Mouse (Mus musculus) midbrain, embryonic 10.5 days (tissue): ENCODE results near the gene Rpl18a. TPM values are rescaled to one million over a fixed set of nuclear protein-coding genes. Genes with fewer than 3 reads are reported as not detected.
A peak's percentile ranks its signal among the peaks of the same experiment; 100 is the strongest.

Experiments
- DNase-seq: peaks from one replicate; pipeline ENCODE4 v3.0.0-alpha.2; 2017; ENCODE audit warnings: low spot score
- H3K27ac ChIP-seq: fragments of 300-500 bp; sonication (generic); replicated peaks from 2 replicates; pipeline ENCODE4 v1.5.1; 2016; ENCODE audit warnings: mild to moderate bottlenecking
- H3K27me3 ChIP-seq: fragments of 300-500 bp; sonication (generic); 2 replicates; pipeline ENCODE4 v1.6.1; 2016; ENCODE audit warnings: low read depth, mild to moderate bottlenecking; ENCODE audit not compliant: poor library complexity, severe bottlenecking
- H3K36me3 ChIP-seq: fragments of 300-500 bp; sonication (generic); 2 replicates; pipeline ENCODE4 v1.6.1; 2016; ENCODE audit warnings: mild to moderate bottlenecking, moderate library complexity
- H3K4me1 ChIP-seq: fragments of 300-500 bp; sonication (generic); 2 replicates; pipeline ENCODE4 v1.6.1; 2016
- H3K4me3 ChIP-seq: fragments of 300-500 bp; sonication (generic); 2 replicates; pipeline ENCODE4 v1.5.1; 2016; ENCODE audit warnings: mild to moderate bottlenecking, moderate library complexity
- H3K9me3 ChIP-seq: fragments of 300-500 bp; sonication (generic); replicated peaks from 2 replicates; pipeline ENCODE4 v1.6.1; 2016; ENCODE audit warnings: mild to moderate bottlenecking
- WGBS: fragments of 180-500 bp; shearing (Covaris S2); methylation state at CpG from one replicate; pipeline ENCODE4 v1.1.7; 2016; 5-methylcytosine and 5-hydroxymethylcytosine counted together
- polyA plus RNA-seq: library from polyadenylated mRNA; unstranded; fragments of >200 nt; fragmentation: Nextera tagmentation; extraction: Ambion mirVana; gene quantifications from 2 replicates; pipeline ENCODE4 v1.2.1, GENCODE M21; 2016

Rpl18a gene
- polyA plus RNA-seq, 1 experiment from 2014 or later: 3,784 TPM

- WGBS: 1% methylated on average over 46 of the region's 46 CpGs
These were observed 23.7 kb downstream of the Rpl18a start, which contains the start of gene Ccdc124 for GRCm38 (mm10) chr8:70873364-70873985. Gene Ccdc124 (minus strand): TSS chr8:70873935.

GRCm38 (mm10) chr8:70872643-70873363, 24.4 kb downstream of the Rpl18a start:
- H3K27me3 ChIP-seq: peaks cover 7% of the 10 kb centered on the region
- peaks cover 13% of the 10 kb centered on the region for H3K36me3 ChIP-seq
- no peaks in the 10 kb centered on the region for H3K9me3 ChIP-seq
- peak overlapping the region; percentile 91 for H3K27ac ChIP-seq
- H3K4me1 ChIP-seq: peaks cover 48% of the 10 kb centered on the region
- 8% methylated on average over 31 of the region's 31 CpGs for WGBS
- DNase-seq: no peak
- peak overlapping the region; percentile 81 for H3K4me3 ChIP-seq

More at GRCm38 (mm10) chr8:70873364-70873985, 23.7 kb downstream of the Rpl18a start, which contains the start of gene Ccdc124:
- Histone ChIP-seq H3K36me3 (peaks cover 7% of the 10 kb centered on the region), H3K27ac (peak within 1 kb of the TSS; percentile 91), H3K9me3 (no peaks in the 10 kb centered on the region), H3K4me1 (peaks cover 46% of the 10 kb centered on the region), H3K4me3 (peak within 1 kb of the TSS; percentile 81), H3K27me3 (0 out of 2 replicates have a peak, but pooled peaks cover under 1% of the 10 kb centered on the region)
- peak; percentile 96 for DNase-seq

- 92% methylated on average over 5 of the region's 5 CpGs for WGBS
- DNase-seq: no peak
- Histone ChIP-seq H3K4me3 (peak overlapping the region; percentile 29; the same call in 1 of the 2 replicates), H3K27ac (no peak overlapping the region), H3K4me1 (peaks cover 58% of the 10 kb centered on the region), H3K27me3 (peaks cover 8% of the 10 kb centered on the region), H3K36me3 (peaks cover 18% of the 10 kb centered on the region), H3K9me3 (no peaks in the 10 kb centered on the region)
These were observed 25.9 kb downstream of the Rpl18a start for GRCm38 (mm10) chr8:70871195-70871807.

- no peaks in the 10 kb centered on the region for H3K9me3 ChIP-seq
- WGBS: 51% methylated on average over 16 of the region's 16 CpGs
- H3K36me3 ChIP-seq: peaks cover 18% of the 10 kb centered on the region
- peaks cover 71% of the 10 kb centered on the region for H3K4me1 ChIP-seq
- H3K27me3 ChIP-seq: peaks cover 8% of the 10 kb centered on the region
- H3K27ac ChIP-seq: peak overlapping the region; percentile 75
- peak overlapping the region; percentile 41 for H3K4me3 ChIP-seq
- peak; percentile 75 for DNase-seq
These were observed 27.6 kb downstream of the Rpl18a start for GRCm38 (mm10) chr8:70869601-70870041.

GRCm38 (mm10) chr8:70869199-70869571, 28.0 kb downstream of the Rpl18a start:
- no peaks in the 10 kb centered on the region for H3K9me3 ChIP-seq
- DNase-seq: no peak
- peak overlapping the region; percentile 75 for H3K27ac ChIP-seq
- peaks cover 72% of the 10 kb centered on the region for H3K4me1 ChIP-seq
- peaks cover 18% of the 10 kb centered on the region for H3K36me3 ChIP-seq
- 39% methylated on average over 5 of the region's 5 CpGs for WGBS
- peak overlapping the region; percentile 41 for H3K4me3 ChIP-seq
- peaks cover 8% of the 10 kb centered on the region for H3K27me3 ChIP-seq

GRCm38 (mm10) chr8:70868559-70869198, 28.5 kb downstream of the Rpl18a start:
- Histone ChIP-seq H3K4me3 (peak overlapping the region; percentile 41), H3K27ac (peak overlapping the region; percentile 75), H3K4me1 (peaks cover 74% of the 10 kb centered on the region), H3K9me3 (no peaks in the 10 kb centered on the region), H3K36me3 (peaks cover 18% of the 10 kb centered on the region), H3K27me3 (peaks cover 8% of the 10 kb centered on the region)
- DNase-seq: peak; percentile 71
- WGBS: 10% methylated on average over 40 of the region's 40 CpGs

- Histone ChIP-seq H3K4me1 (peaks cover 81% of the 10 kb centered on the region), H3K4me3 (peak overlapping the region; percentile 66; the same call in 1 of the 2 replicates)
- DNase-seq: no peak
These were observed 30.6 kb downstream of the Rpl18a start for GRCm38 (mm10) chr8:70866566-70866965.

GRCm38 (mm10) chr8:70866001-70866520, 31.2 kb downstream of the Rpl18a start:
- Histone ChIP-seq H3K27ac (peak overlapping the region; percentile 98), H3K4me1 (peaks cover 81% of the 10 kb centered on the region), H3K27me3 (peaks cover 34% of the 10 kb centered on the region), H3K36me3 (peaks cover 17% of the 10 kb centered on the region), H3K9me3 (no peaks in the 10 kb centered on the region), H3K4me3 (peak overlapping the region; percentile 66)
- DNase-seq: no peak
- 9% methylated on average over 12 of the region's 12 CpGs for WGBS

More at GRCm38 (mm10) chr8:70866566-70866965, 30.6 kb downstream of the Rpl18a start:
- WGBS: 90% methylated on average over 7 of the region's 7 CpGs
- no peaks in the 10 kb centered on the region for H3K9me3 ChIP-seq
- peaks cover 18% of the 10 kb centered on the region for H3K36me3 ChIP-seq
- H3K27me3 ChIP-seq: peaks cover 29% of the 10 kb centered on the region
- H3K27ac ChIP-seq: peak overlapping the region; percentile 98

- H3K4me1 ChIP-seq: peaks cover 81% of the 10 kb centered on the region
These were observed 31.7 kb downstream of the Rpl18a start for GRCm38 (mm10) chr8:70865350-70866000.

GRCm38 (mm10) chr8:70864712-70865221, 32.4 kb downstream of the Rpl18a start:
- Histone ChIP-seq H3K27ac (peak overlapping the region; percentile 98), H3K4me3 (peak overlapping the region; percentile 66), H3K27me3 (peaks cover 38% of the 10 kb centered on the region), H3K36me3 (peaks cover 15% of the 10 kb centered on the region), H3K4me1 (peaks cover 79% of the 10 kb centered on the region), H3K9me3 (no peaks in the 10 kb centered on the region)
- peak; percentile 78 for DNase-seq
- under 1% methylated on average over 24 of the region's 24 CpGs for WGBS

More at GRCm38 (mm10) chr8:70865350-70866000, 31.7 kb downstream of the Rpl18a start:
- H3K36me3 ChIP-seq: peaks cover 15% of the 10 kb centered on the region
- under 1% methylated on average over 46 of the region's 46 CpGs for WGBS
- peak; percentile 100 for DNase-seq
- H3K27ac ChIP-seq: peak overlapping the region; percentile 98
- no peaks in the 10 kb centered on the region for H3K9me3 ChIP-seq
- H3K27me3 ChIP-seq: peaks cover 38% of the 10 kb centered on the region
- H3K4me3 ChIP-seq: peak overlapping the region; percentile 66

- Histone ChIP-seq H3K4me3 (peak overlapping the region; percentile 66), H3K27ac (peak overlapping the region; percentile 98), H3K36me3 (peaks cover 15% of the 10 kb centered on the region), H3K27me3 (peaks cover 38% of the 10 kb centered on the region), H3K9me3 (no peaks in the 10 kb centered on the region), H3K4me1 (peaks cover 74% of the 10 kb centered on the region)
- 1% methylated on average over 46 of the region's 46 CpGs for WGBS
- DNase-seq: peak; percentile 60
These were observed 33.1 kb downstream of the Rpl18a start for GRCm38 (mm10) chr8:70863956-70864711.
